Mouse (Mus musculus) inflammation-experienced regulatory T-cells (primary cell): Measurements from ENCODE around the gene Phtf1. TPM values are rescaled to one million over a fixed set of nuclear protein-coding genes. Genes with fewer than 3 reads are reported as not detected.

Source experiments
- polyA plus RNA-seq, 2 experiments: library from polyadenylated mRNA; unstranded; fragments of 100-300 nt; shearing (Covaris generic); gene quantifications; one replicate each; pipeline ENCODE4 v1.2.1; 2017

Phtf1 gene
- polyA plus RNA-seq = 10 to 100 TPM; 57.8 to 66.9 TPM

DNA sequence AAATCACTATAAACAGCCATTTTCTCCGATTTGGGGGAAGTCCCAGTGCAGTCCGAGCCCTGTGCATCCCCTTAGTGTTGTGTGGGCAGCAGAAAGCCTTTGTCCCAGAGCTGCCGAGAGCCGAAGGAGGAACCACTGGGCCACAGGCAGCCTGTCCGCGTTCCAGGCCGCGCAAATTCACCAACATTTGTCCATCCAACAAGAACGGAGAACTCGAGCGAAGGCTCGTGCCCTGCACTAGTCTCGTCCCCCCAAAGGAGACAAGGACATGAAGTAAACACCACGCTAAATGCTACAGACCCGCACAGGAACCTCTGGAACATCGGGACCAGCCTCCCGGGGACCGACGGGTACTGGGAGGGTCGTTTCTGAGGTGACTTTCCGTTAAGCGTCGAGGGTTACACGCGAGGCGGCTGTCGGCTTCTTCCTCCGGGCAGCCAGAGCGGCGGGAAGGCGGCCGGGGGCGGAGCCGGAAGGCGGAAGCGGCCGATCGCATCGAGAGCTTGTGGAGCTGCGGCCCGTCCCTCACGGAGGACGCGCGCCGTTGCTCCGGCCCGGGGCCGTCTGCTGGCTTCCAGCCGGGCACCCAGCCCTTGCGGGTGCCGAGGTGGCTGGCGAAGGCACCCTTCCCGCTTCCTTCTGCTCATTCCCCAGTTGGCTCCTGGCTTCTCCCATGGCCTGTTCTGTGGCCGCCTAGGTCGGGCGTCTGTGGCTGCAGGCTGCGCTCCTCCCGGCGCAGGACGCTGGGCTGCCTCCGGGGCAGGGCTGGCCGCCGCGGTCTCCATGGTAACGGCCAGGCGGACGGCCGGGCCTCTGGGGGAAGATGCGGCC, at the start of gene Phtf1:
Phtf1 (plus strand) TSS at position 250 of the 831 bp plus-strand sequence.

Other genes with a start within 250 kb of the Phtf1 start
- 1 to 10 TPM in 1 of 2 experiments, under 1 TPM in 1; 0.20 to 3.6 TPM for gene Olfml3, start 230.1 kb upstream of the Phtf1 start, polyA plus RNA-seq
- not detected for gene Gm10964, start 228.7 kb upstream of the Phtf1 start, polyA plus RNA-seq
- 10 to 100 TPM; 27.6 to 33.3 TPM for gene Hipk1, start 176.5 kb upstream of the Phtf1 start, polyA plus RNA-seq
- 10 to 100 TPM; 19.3 to 22.7 TPM for gene Dclre1b, start 158.7 kb upstream of the Phtf1 start, polyA plus RNA-seq
- gene Ap4b1, start 158.6 kb upstream of the Phtf1 start, polyA plus RNA-seq = 10 to 100 TPM; 28.1 to 35.8 TPM
- gene Gm43064, start 158.5 kb upstream of the Phtf1 start, polyA plus RNA-seq = not detected
- 1 to 10 TPM; 1.6 to 3.9 TPM for gene Bcl2l15, start 135.5 kb upstream of the Phtf1 start, polyA plus RNA-seq
- gene Ptpn22, start 108.3 kb upstream of the Phtf1 start, polyA plus RNA-seq = 100 to 1,000 TPM; 299 to 322 TPM
- 10 to 100 TPM; 26.1 to 28.1 TPM for gene Rsbn1, start 54.0 kb upstream of the Phtf1 start, polyA plus RNA-seq